Mouse (Mus musculus) heart, postnatal 36 days (tissue): ENCODE data around the gene Rnase1. TPM values are rescaled to one million over a fixed set of nuclear protein-coding genes. Genes with fewer than 3 reads are reported as not detected.

Experiments used
- DNase-seq, 2 experiments: peaks; one replicate each; pipeline ENCODE4 v3.0.0; 2021 to 2022
- intact Hi-C: fragments of 180-260 bp; cut with DNase I; formaldehyde crosslinking; loops from one replicate; pipeline ENCODE4 v1.15.1; 2025
- total RNA-seq, 2 experiments: library from RNA; stranded (reverse); gene quantifications; 2 replicates each; pipeline ENCODE4 v1.2.3; 2021

The Rnase1 gene
- total RNA-seq, 2 experiments from 2014 or later: 0.80 to 1.1 TPM

DNA sequence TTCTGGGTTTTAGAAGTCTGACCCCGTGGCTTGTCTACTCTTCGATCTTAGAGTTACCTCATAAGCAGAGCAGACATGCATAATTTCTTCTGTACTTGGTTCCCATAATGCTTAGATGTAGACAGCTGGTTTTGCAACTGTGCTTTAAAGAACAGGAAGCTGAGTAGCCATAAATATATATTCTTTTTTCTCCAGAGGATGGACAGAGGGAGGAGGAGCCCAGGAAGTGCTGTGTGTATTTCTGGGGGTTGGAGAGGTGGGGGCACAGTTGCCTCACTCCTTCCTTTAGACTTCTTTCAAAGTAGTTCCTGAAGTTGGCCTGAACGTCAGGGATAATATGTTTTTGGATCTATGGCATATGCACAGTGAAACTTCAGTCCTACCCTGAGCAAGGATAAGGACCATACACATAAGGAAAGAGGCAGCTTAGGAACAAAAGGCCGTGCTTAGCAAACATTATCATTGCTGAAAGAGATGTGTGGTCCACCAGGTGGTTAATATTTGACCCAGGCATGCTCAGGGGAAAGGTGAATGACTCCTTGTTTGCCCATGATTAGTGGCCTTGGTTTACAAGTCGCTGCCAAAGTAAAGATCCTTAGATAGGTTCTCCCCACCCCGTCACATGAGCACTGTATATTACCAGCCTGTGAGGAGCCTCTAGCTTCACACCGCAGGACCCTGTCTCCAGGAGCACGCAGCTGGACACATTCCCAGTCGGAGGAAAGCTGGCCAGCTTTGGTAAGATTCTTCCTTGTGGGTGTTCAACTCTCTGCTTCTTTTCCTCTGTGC, 50.7 kb downstream of the Rnase1 start:
- DNase-seq: no peak
- intact Hi-C loops: loop anchor here (5.0 kb wide), 1 partner anchor 786 kb away; the partner anchor contains the start of gene Mettl17

Other genes with a start within 250 kb of the Rnase1 start
- gene Klhl33, start 249.3 kb downstream of the Rnase1 start, total RNA-seq: 10 to 100 TPM; 27.6 to 43.8 TPM
- gene Osgep, start 221.9 kb downstream of the Rnase1 start, total RNA-seq: 10 to 100 TPM; 75.7 to 79.2 TPM
- gene Apex1, start 221.8 kb downstream of the Rnase1 start, total RNA-seq: 10 to 100 TPM; 27.7 to 28.1 TPM
- gene Pip4p1, start 215.9 kb downstream of the Rnase1 start, total RNA-seq: 10 to 100 TPM; 24.5 to 27.2 TPM
- gene Pnp, start 215.7 kb downstream of the Rnase1 start, total RNA-seq: 10 to 100 TPM; 12.7 to 14.8 TPM
- gene Gm49342, start 202.3 kb downstream of the Rnase1 start, total RNA-seq: 10 to 100 TPM; 10.1 to 10.6 TPM
- gene Pnp2, start 190.8 kb downstream of the Rnase1 start, total RNA-seq: under 1 TPM; 0.22 to 0.65 TPM
- under 1 TPM; 0.22 to 0.25 TPM for gene Rnase10, start 139.0 kb downstream of the Rnase1 start, total RNA-seq
- not detected for gene Rnase9, start 104.9 kb downstream of the Rnase1 start, total RNA-seq
- not detected for gene Rnase11, start 96.6 kb downstream of the Rnase1 start, total RNA-seq
- not detected for gene Rnase12, start 89.1 kb downstream of the Rnase1 start, total RNA-seq
- gene Olfr750, start 72.3 kb downstream of the Rnase1 start, total RNA-seq: not detected
- 10 to 100 TPM; 58.7 to 61.0 TPM for gene Rnase4, start 55.7 kb downstream of the Rnase1 start, total RNA-seq
- gene Ang, start 55.6 kb downstream of the Rnase1 start, total RNA-seq: 1 to 10 TPM; 7.7 to 9.5 TPM
- not detected for gene Eddm3b, start 32.4 kb downstream of the Rnase1 start, total RNA-seq
- under 1 TPM; 0.28 to 0.87 TPM for gene Rnase6, start 22.9 kb downstream of the Rnase1 start, total RNA-seq
- not detected for gene Rnase2b, start 15.5 kb upstream of the Rnase1 start, total RNA-seq
- not detected for gene Ang2, start 52.4 kb upstream of the Rnase1 start, total RNA-seq
- not detected for gene Ear14, start 56.6 kb upstream of the Rnase1 start, total RNA-seq
- 1 to 10 TPM in 1 of 2 experiments, under 1 TPM in 1; 0.81 to 1.4 TPM for gene Rnase2a, start 109.3 kb upstream of the Rnase1 start, total RNA-seq
- gene Gm7247, start 215.0 kb upstream of the Rnase1 start, total RNA-seq: not detected